Mouse (Mus musculus) neural tube, embryonic 14.5 days (tissue): ENCODE measurements around the gene Pwwp2a. TPM values are rescaled to one million over a fixed set of nuclear protein-coding genes. Genes with fewer than 3 reads are reported as not detected.

Experiments used
- ATAC-seq: fragments of 200-750 bp; cut with Nextera tagmentation; 2 replicates; pipeline ENCODE4 v1.8.0; 2017; ENCODE audit warnings: low read depth, mild to moderate bottlenecking, moderate TSS enrichment, moderate library complexity
- H3K27ac ChIP-seq: fragments of 300-500 bp; sonication (generic); 2 replicates; pipeline ENCODE4 v1.5.1; 2014; ENCODE audit warnings: low read depth, mild to moderate bottlenecking, control low read depth, low read length, moderate library complexity, mixed read lengths
- H3K27me3 ChIP-seq: fragments of 300-500 bp; sonication (generic); 2 replicates; pipeline ENCODE4 v1.6.1; 2014; ENCODE audit warnings: low read length; ENCODE audit not compliant: control insufficient read depth, insufficient read depth
- H3K36me3 ChIP-seq: fragments of 300-500 bp; sonication (generic); 2 replicates; pipeline ENCODE4 v1.6.1; 2014; ENCODE audit warnings: low read length, mixed read lengths; ENCODE audit not compliant: control insufficient read depth, insufficient read depth
- H3K4me1 ChIP-seq: fragments of 300-500 bp; sonication (generic); 2 replicates; pipeline ENCODE4 v1.6.1; 2014; ENCODE audit warnings: low read length; ENCODE audit not compliant: control insufficient read depth, insufficient read depth
- H3K4me2 ChIP-seq: fragments of 300-500 bp; sonication (generic); 2 replicates; pipeline ENCODE4 v1.6.1; 2014; ENCODE audit warnings: mild to moderate bottlenecking, low read depth, low read length, control low read depth
- H3K4me3 ChIP-seq: fragments of 300-500 bp; sonication (generic); 2 replicates; pipeline ENCODE4 v1.5.1; 2014; ENCODE audit warnings: low read depth, low read length, control low read depth, mixed read lengths
- H3K9ac ChIP-seq: fragments of 300-500 bp; sonication (generic); replicated peaks from 2 replicates; pipeline ENCODE4 v1.6.1; 2014; ENCODE audit warnings: low read depth, mild to moderate bottlenecking, control low read depth, low read length, mixed read lengths
- H3K9me3 ChIP-seq: fragments of 300-500 bp; sonication (generic); 2 replicates; pipeline ENCODE4 v1.6.1; 2016; ENCODE audit warnings: low read length; ENCODE audit not compliant: control insufficient read depth
- whole genome bisulfite sequencing: fragments of 180-500 bp; shearing (Covaris S2); extraction: QIAGEN DNeasy Blood & Tissue Kit; methylation state at CpG from one replicate; pipeline ENCODE4 v1.1.7; 2014; 5-methylcytosine and 5-hydroxymethylcytosine counted together
- polyA plus RNA-seq: library from polyadenylated mRNA; unstranded; fragments of >200 nt; fragmentation: Nextera tagmentation; extraction: Ambion mirVana; gene quantifications from 2 replicates; pipeline ENCODE4 v1.2.1, GENCODE M21; 2014

Gene Pwwp2a
- polyA plus RNA-seq, 1 experiment from 2014 or later, result 41.7 TPM

DNA sequence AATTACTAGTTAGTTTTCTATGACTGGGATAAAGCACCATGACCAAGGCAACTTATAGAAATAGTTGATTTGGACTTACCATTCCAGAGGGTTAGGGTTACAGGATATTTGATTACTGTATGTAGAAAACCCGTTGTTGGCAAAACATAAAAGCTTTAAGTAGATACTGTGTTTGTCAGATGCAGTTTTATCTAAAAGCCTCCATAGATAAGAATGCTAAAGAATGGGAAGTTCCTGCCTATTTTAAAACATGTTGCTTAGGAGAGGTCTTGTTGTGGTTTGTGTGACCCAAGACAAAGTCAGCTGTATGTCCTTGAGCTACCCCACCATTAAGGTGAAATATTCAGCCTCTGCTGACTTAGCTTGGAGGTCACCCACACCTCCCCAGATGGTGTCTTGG lies 72.8 kb downstream of the Pwwp2a start:
- H3K9me3 ChIP-seq, result no peaks in the 10 kb centered on the region
- 89% methylated on average over 1 of the region's 1 CpGs for WGBS
- H3K27ac ChIP-seq, result no peak overlapping the region
- H3K4me3 ChIP-seq, result no peak overlapping the region
- H3K36me3 ChIP-seq, result no peaks in the 10 kb centered on the region
- H3K9ac ChIP-seq, result no peak overlapping the region
- H3K4me1 ChIP-seq, result no peaks in the 10 kb centered on the region
- no peaks in the 10 kb centered on the region for H3K27me3 ChIP-seq
- no peak for ATAC-seq
- no peak overlapping the region for H3K4me2 ChIP-seq

DNA sequence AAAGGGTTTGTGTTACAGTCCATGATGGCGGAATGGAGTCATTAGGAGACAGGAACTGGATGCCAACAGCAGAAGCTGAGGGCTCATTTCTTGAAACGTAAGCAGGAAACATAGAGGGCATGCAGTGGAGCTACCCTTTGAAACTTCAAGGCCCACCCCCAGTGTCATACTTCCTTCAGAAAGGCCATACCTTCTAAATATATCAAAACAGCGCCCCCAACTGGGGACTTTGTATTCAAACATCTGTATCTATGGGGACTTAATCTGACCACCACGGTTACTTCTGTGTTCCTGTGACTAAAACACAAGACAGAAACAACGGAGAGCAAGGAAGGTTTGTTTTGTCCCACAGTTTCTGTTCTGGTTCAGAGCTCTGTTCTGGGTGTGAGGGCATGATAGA lies 73.6 kb downstream of the Pwwp2a start:
- 73% methylated on average over 5 of the region's 5 CpGs for WGBS
- H3K9ac ChIP-seq, result no peak overlapping the region
- no peaks in the 10 kb centered on the region for H3K9me3 ChIP-seq
- H3K36me3 ChIP-seq, result no peaks in the 10 kb centered on the region
- no peaks in the 10 kb centered on the region for H3K27me3 ChIP-seq
- H3K4me2 ChIP-seq, result no peak overlapping the region
- ATAC-seq, result no peak
- H3K4me3 ChIP-seq, result no peak overlapping the region
- H3K4me1 ChIP-seq, result no peaks in the 10 kb centered on the region
- H3K27ac ChIP-seq, result no peak overlapping the region

- H3K27me3 ChIP-seq, result no peaks in the 10 kb centered on the region
- H3K9ac ChIP-seq, result no peak overlapping the region
- H3K9me3 ChIP-seq, result no peaks in the 10 kb centered on the region
- ATAC-seq, result no peak
- no peak overlapping the region for H3K27ac ChIP-seq
- H3K4me1 ChIP-seq, result no peaks in the 10 kb centered on the region
- no peak overlapping the region for H3K4me3 ChIP-seq
- H3K4me2 ChIP-seq, result no peak overlapping the region
- H3K36me3 ChIP-seq, result no peaks in the 10 kb centered on the region
- 64% methylated on average over 2 of the region's 2 CpGs for WGBS
Measured at GRCm38 (mm10) chr11:43758436-43758835, 76.6 kb downstream of the Pwwp2a start.

DNA sequence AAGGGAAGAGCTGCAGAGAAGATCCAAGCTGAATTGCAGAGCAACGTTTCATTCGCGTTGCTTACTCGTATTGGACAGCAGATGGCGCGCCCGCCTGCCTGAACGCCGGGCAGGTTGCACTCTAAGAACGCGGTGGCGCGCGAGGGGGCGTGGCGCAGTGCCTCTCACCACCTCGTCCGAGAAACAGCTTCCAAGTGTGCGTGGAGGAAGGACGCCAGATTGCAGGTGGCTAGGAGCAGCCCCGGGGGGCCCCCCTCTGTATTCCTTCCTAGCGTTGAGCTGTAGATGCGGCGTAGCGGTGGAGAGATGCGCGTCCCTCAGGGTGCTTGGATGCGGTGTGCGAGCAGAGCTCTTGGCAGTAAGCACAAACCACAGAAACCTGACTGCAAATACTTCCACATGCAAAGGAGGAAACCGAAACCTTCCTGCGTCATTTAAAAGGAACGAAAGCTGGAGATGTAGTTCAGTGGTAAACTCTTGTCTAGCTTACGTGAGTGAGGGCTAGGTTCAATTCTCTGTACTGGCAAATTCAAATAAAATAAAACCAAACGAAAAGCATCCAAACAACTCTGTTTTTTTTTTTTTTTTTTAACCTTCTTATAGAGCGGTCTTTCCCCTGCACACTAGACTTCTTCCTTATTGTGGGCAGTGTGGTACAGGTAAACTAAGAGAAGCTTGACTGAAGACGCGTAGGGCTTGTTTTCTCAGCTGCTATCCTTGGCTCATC lies 85.3 kb downstream of the Pwwp2a start:
- Histone ChIP-seq H3K27ac (no peak overlapping the region), H3K36me3 (no peaks in the 10 kb centered on the region), H3K4me3 (peak overlapping the region; percentile 44), H3K27me3 (no peaks in the 10 kb centered on the region), H3K4me1 (no peaks in the 10 kb centered on the region), H3K9me3 (no peaks in the 10 kb centered on the region), H3K9ac (0 out of 2 replicates have a peak overlapping the region, but pooled peaks have one; percentile 39), H3K4me2 (peak overlapping the region; percentile 72)
- WGBS, result 6% methylated on average over 37 of the region's 37 CpGs
- ATAC-seq, result peak; percentile 96

DNA sequence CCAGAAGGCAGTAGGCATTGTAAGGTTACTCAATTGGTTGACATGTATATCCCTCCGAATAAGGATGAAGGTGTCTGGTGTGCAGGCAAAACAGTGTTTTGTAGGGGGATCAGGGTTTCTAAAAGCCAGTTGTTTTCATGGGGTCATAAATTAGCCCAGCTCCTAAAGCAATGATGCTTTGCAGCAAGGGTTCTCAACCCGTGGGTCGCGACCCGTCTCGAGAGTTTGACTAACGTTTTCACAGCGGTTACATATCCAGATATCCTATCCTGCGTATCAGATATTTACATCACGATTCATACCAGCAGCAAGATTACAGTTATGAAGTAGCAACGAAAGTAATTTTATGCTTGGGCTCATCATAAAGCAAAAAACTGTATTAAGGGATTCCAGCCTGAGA lies 86.0 kb downstream of the Pwwp2a start:
- Histone ChIP-seq H3K9me3 (no peaks in the 10 kb centered on the region), H3K27me3 (no peaks in the 10 kb centered on the region), H3K36me3 (no peaks in the 10 kb centered on the region), H3K27ac (no peak overlapping the region), H3K4me3 (no peak overlapping the region), H3K4me2 (peak overlapping the region; percentile 72), H3K4me1 (no peaks in the 10 kb centered on the region), H3K9ac (no peak overlapping the region)
- 61% methylated on average over 11 of the region's 11 CpGs for WGBS
- no peak for ATAC-seq

- H3K4me1 ChIP-seq, result no peaks in the 10 kb centered on the region
- no peak for ATAC-seq
- WGBS, result 82% methylated on average over 4 of the region's 4 CpGs
- no peak overlapping the region for H3K4me2 ChIP-seq
- H3K4me3 ChIP-seq, result no peak overlapping the region
- no peak overlapping the region for H3K27ac ChIP-seq
- H3K9ac ChIP-seq, result no peak overlapping the region
- H3K9me3 ChIP-seq, result no peaks in the 10 kb centered on the region
- H3K36me3 ChIP-seq, result no peaks in the 10 kb centered on the region
- no peaks in the 10 kb centered on the region for H3K27me3 ChIP-seq
Measured at GRCm38 (mm10) chr11:43770110-43770509, 88.3 kb downstream of the Pwwp2a start.

Other genes starting within 250 kb of the Pwwp2a start
- gene Slu7, start 248.3 kb upstream of the Pwwp2a start, polyA plus RNA-seq, result 64.2 and 65.2 TPM in 2 replicates
- gene C1qtnf2, start 207.7 kb upstream of the Pwwp2a start, polyA plus RNA-seq, result 3.6 and 13.2 TPM in 2 replicates
- gene Ccnjl, start 153.2 kb upstream of the Pwwp2a start, polyA plus RNA-seq, result 9.5 and 14.5 TPM in 2 replicates
- 3.8 and 4.4 TPM in 2 replicates for gene 4933415A04Rik, start 95.0 kb upstream of the Pwwp2a start, polyA plus RNA-seq
- gene Fabp6, start 80.5 kb upstream of the Pwwp2a start, polyA plus RNA-seq, result not detected in 2 replicates
- 78.6 and 81.5 TPM in 2 replicates for gene Ttc1, start 66.0 kb downstream of the Pwwp2a start, polyA plus RNA-seq
- 3.7 and 5.5 TPM in 2 replicates for gene Adra1b, start 219.2 kb downstream of the Pwwp2a start, polyA plus RNA-seq